ENCODE assay signal across 8 mouse cellular contexts in the genomic region with DNA sequence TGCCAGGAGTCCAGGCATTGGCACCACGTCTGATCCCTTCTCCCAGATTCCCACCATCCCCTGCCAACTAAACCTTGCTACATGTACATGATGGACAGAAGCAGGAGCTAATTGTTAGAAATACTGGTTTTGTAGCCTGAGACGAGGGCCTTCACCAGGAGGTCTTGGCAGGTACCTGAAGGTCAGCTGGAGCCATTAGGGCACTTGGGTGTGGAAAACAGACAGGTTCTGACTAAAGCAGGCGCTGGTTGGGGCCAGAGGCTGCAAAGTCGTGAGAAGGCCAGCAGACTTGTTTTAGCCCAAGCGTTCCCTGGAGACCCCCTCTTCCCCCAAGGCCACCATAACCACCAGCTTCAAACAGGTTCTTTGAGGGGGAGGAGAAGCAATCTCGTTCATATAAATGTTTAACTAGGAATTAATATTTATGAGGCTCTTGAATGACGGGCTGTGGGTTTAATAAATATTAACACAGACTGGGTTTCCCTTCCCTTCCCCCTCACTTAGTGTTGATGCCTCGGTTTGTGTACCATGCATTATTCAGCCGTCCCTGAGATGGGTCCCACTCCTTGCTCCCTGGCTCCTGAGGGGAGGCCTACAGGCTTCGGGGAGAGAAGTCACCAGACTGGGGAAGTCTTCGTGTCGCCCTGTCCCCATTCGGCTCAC. TPM values are rescaled to one million over a fixed set of nuclear protein-coding genes. Genes with fewer than 3 reads are reported as not detected.
DNase-seq lines count a peak whose midpoint lies in the region; ATAC-seq and TF ChIP-seq lines count a peak whose summit lies in the region.

No protein-coding gene starts in this region.

- TF ChIP-seq CTCF in heart, adult 2 months (IDR thresholded peaks at IDR 0.05): no peak

- H3K36me3 ChIP-seq in heart, adult 2 months (ENCODE audit: control insufficient read depth, insufficient read depth, low read length): no peaks in the 10 kb centered on the region
- H3K36me3 ChIP-seq in heart, embryonic 12.5 days: no peaks in the 10 kb centered on the region
- H3K36me3 ChIP-seq in hindbrain, embryonic 13.5 days: no peaks in the 10 kb centered on the region
- H3K36me3 ChIP-seq in neural tube, embryonic 14.5 days (ENCODE audit: control insufficient read depth, insufficient read depth, low read length): no peaks in the 10 kb centered on the region

- 0 out of 2 replicates have a peak overlapping the region, but pooled peaks have one; percentile 5 for H3K9ac ChIP-seq in heart, adult 2 months (ENCODE audit: low read depth, low read length)
- H3K9ac ChIP-seq in heart, embryonic 12.5 days: no peak overlapping the region
- 0 out of 2 replicates have a peak overlapping the region, but pooled peaks have one; percentile 35 for H3K9ac ChIP-seq in hindbrain, embryonic 13.5 days
- peak overlapping the region; percentile 21; the same call in 1 of the 2 replicates for H3K9ac ChIP-seq in neural tube, embryonic 14.5 days (replicated peaks; ENCODE audit: low read depth, low read length)

- H3K27ac ChIP-seq in heart, adult 2 months: no peak overlapping the region
- no peak overlapping the region for H3K27ac ChIP-seq in heart, embryonic 12.5 days (ENCODE audit: poor library complexity, severe bottlenecking)
- peak overlapping the region; percentile 56 for H3K27ac ChIP-seq in hindbrain, embryonic 13.5 days
- no peak overlapping the region for H3K27ac ChIP-seq in neural tube, embryonic 14.5 days (ENCODE audit: low read depth, low read length)

- intact Hi-C loops in heart, adult 2 months (cut with DNase I): loop anchor here (2.0 to 5.0 kb wide), 2 partner anchors 44 to 90 kb away; no protein-coding TSS in a partner anchor

- H3K4me2 ChIP-seq in heart, embryonic 12.5 days: no peak overlapping the region
- H3K4me2 ChIP-seq in hindbrain, embryonic 13.5 days: no peak overlapping the region
- no peak overlapping the region for H3K4me2 ChIP-seq in neural tube, embryonic 14.5 days (ENCODE audit: low read depth, low read length)

- H3K4me3 ChIP-seq in heart, adult 2 months: no peak overlapping the region
- no peak overlapping the region for H3K4me3 ChIP-seq in heart, embryonic 12.5 days
- no peak overlapping the region for H3K4me3 ChIP-seq in hindbrain, embryonic 13.5 days
- H3K4me3 ChIP-seq in neural tube, embryonic 14.5 days (ENCODE audit: low read depth, low read length): no peak overlapping the region

- H3K4me1 ChIP-seq in heart, adult 2 months (ENCODE audit: control insufficient read depth, insufficient read depth, low read length): peaks cover 2% of the 10 kb centered on the region
- H3K4me1 ChIP-seq in heart, embryonic 12.5 days (replicated peaks): peaks cover 27% of the 10 kb centered on the region
- peaks cover 51% of the 10 kb centered on the region for H3K4me1 ChIP-seq in hindbrain, embryonic 13.5 days (replicated peaks)
- peaks cover 15% of the 10 kb centered on the region for H3K4me1 ChIP-seq in neural tube, embryonic 14.5 days (ENCODE audit: control insufficient read depth, insufficient read depth, low read length)

- no peaks in the 10 kb centered on the region for H3K9me3 ChIP-seq in heart, embryonic 12.5 days (replicated peaks)
- no peaks in the 10 kb centered on the region for H3K9me3 ChIP-seq in hindbrain, embryonic 13.5 days
- no peaks in the 10 kb centered on the region for H3K9me3 ChIP-seq in neural tube, embryonic 14.5 days (ENCODE audit: control insufficient read depth, low read length)

- 79% methylated on average over 13 of the region's 13 CpGs for WGBS in heart, adult 2 months
- WGBS in heart, embryonic 12.5 days: 74% methylated on average over 13 of the region's 13 CpGs
- 37% methylated on average over 13 of the region's 13 CpGs for WGBS in hindbrain, embryonic 13.5 days
- WGBS in neural tube, embryonic 14.5 days: 48% methylated on average over 13 of the region's 13 CpGs

- DNase-seq in heart, adult 2 months: no peak
- peak; percentile 25 for DNase-seq in kidney, postnatal 10 days
- DNase-seq in adipocyte (ENCODE audit: low spot score): no peak
- no peak for DNase-seq in adrenal gland, adult (ENCODE audit: inconsistent age in 2 of 2, low spot score in 1 of 2)
- no peak for DNase-seq in right cerebral cortex, adult 2 months (ENCODE audit: low spot score in 2 of 2)

- no peak for TF ChIP-seq EP300 in heart, adult 2 months (IDR thresholded peaks at IDR 0.05; ENCODE audit: insufficient read depth, low read depth, low read length)

- no peaks in the 10 kb centered on the region for H3K79me2 ChIP-seq in heart, adult 2 months (replicated peaks; ENCODE audit: control insufficient read depth, insufficient read depth, low read length)

- no peaks in the 10 kb centered on the region for H3K27me3 ChIP-seq in heart, adult 2 months (ENCODE audit: control insufficient read depth, insufficient read depth, low read length)
- H3K27me3 ChIP-seq in heart, embryonic 12.5 days (replicated peaks): peaks cover 39% of the 10 kb centered on the region
- H3K27me3 ChIP-seq in hindbrain, embryonic 13.5 days: peaks cover 48% of the 10 kb centered on the region
- H3K27me3 ChIP-seq in neural tube, embryonic 14.5 days (ENCODE audit: control insufficient read depth, insufficient read depth, low read length): no peaks in the 10 kb centered on the region

- no peak for ATAC-seq in heart, embryonic 12.5 days (ENCODE audit: insufficient number of reproducible peaks, low FRiP score)
- ATAC-seq in hindbrain, embryonic 13.5 days (ENCODE audit: low FRiP score): peak; percentile 29
- ATAC-seq in neural tube, embryonic 14.5 days (ENCODE audit: low read depth): peak; percentile 44; the same call in 1 of the 2 replicates

- no peak for TF ChIP-seq POLR2A in heart, adult 2 months (IDR thresholded peaks at IDR 0.05; ENCODE audit: insufficient read depth, low read depth, low read length)

RNA-seq across cellular contexts. Expression of gene Tmem179, which starts 25.8 kb away (rescaled TPM):
- not detected for total RNA-seq in heart, adult 2 months (2021)
- 0.44 and 0.62 TPM in 2 replicates for polyA plus RNA-seq in heart, adult 2 months (2012; rRNA removed)
- 0.68 and 0.88 TPM in 2 replicates for polyA plus RNA-seq in heart, embryonic 12.5 days (2016; fragmentation: Nextera tagmentation; extraction: Ambion mirVana)
- polyA plus RNA-seq in hindbrain, embryonic 13.5 days (2015; fragmentation: Nextera tagmentation; extraction: Ambion mirVana): 40.8 and 44.4 TPM in 2 replicates
- polyA plus RNA-seq in neural tube, embryonic 14.5 days (2014; fragmentation: Nextera tagmentation; extraction: Ambion mirVana): 52.3 and 63.3 TPM in 2 replicates

RNA-seq across cellular contexts. Expression of gene Inf2, which starts 46.2 kb away (rescaled TPM):
- total RNA-seq in heart, adult 2 months (2021): 10 to 100 TPM; 15.0 to 17.3 TPM
- polyA plus RNA-seq in heart, adult 2 months (2012; rRNA removed): 11.7 and 12.7 TPM in 2 replicates
- 2.2 and 3.5 TPM in 2 replicates for polyA plus RNA-seq in heart, embryonic 12.5 days (2016; fragmentation: Nextera tagmentation; extraction: Ambion mirVana)
- polyA plus RNA-seq in hindbrain, embryonic 13.5 days (2015; fragmentation: Nextera tagmentation; extraction: Ambion mirVana): 1.1 and 1.6 TPM in 2 replicates
- 0.20 and 2.1 TPM in 2 replicates for polyA plus RNA-seq in neural tube, embryonic 14.5 days (2014; fragmentation: Nextera tagmentation; extraction: Ambion mirVana)

RNA-seq across cellular contexts. Expression of gene A530016L24Rik, which starts 53.1 kb away (rescaled TPM):
- total RNA-seq in heart, adult 2 months (2021): 10 to 100 TPM; 34.7 to 38.6 TPM
- polyA plus RNA-seq in heart, adult 2 months (2012; rRNA removed): 52.9 and 63.1 TPM in 2 replicates
- polyA plus RNA-seq in heart, embryonic 12.5 days (2016; fragmentation: Nextera tagmentation; extraction: Ambion mirVana): 6.7 and 7.4 TPM in 2 replicates
- polyA plus RNA-seq in hindbrain, embryonic 13.5 days (2015; fragmentation: Nextera tagmentation; extraction: Ambion mirVana): 0.12 TPM in 1 of 2 replicates, not detected in the other
- polyA plus RNA-seq in neural tube, embryonic 14.5 days (2014; fragmentation: Nextera tagmentation; extraction: Ambion mirVana): 0.08 and 0.21 TPM in 2 replicates

Comparison
In these comparisons a context has a peak if more than half of its experiments do, and no peak if none do; other contexts are left out.
1. RNA of gene Tmem179, which starts 25.8 kb away (polyA plus RNA-seq): 52.3 to 63.3 TPM in neural tube, embryonic 14.5 days and 40.8 to 44.4 TPM in hindbrain, embryonic 13.5 days; 0.68 to 0.88 TPM in heart, embryonic 12.5 days and 0.44 to 0.62 TPM in heart, adult 2 months; every median in the first group is over 10 times any median in the second.